Mouse (Mus musculus) testis, adult 2 months (tissue): Measurements from ENCODE around the gene Glp2r.

ENCODE experiments used
- CTCF ChIP-seq: fragments of 200-500 bp; IDR thresholded peaks from 2 replicates; pipeline ENCODE4 v1.5.1; 2012; ENCODE audit warnings: low read depth, mild to moderate bottlenecking, inconsistent platforms, low read length, moderate library complexity; ENCODE audit not compliant: control insufficient read depth, insufficient read depth, insufficient replicate concordance
- POLR2A ChIP-seq: fragments of 200-500 bp; IDR thresholded peaks from 2 replicates; pipeline ENCODE4 v1.6.1; 2012; ENCODE audit warnings: low read depth, mild to moderate bottlenecking, inconsistent platforms, low read length, moderate library complexity; ENCODE audit not compliant: control insufficient read depth

GRCm38 (mm10) chr11:67734597-67734996 lies 36.4 kb downstream of the Glp2r start:
- TF ChIP-seq CTCF (no peak), POLR2A (no peak)
